Mouse (Mus musculus): Measurements from ENCODE around the gene Helz.

DNA sequence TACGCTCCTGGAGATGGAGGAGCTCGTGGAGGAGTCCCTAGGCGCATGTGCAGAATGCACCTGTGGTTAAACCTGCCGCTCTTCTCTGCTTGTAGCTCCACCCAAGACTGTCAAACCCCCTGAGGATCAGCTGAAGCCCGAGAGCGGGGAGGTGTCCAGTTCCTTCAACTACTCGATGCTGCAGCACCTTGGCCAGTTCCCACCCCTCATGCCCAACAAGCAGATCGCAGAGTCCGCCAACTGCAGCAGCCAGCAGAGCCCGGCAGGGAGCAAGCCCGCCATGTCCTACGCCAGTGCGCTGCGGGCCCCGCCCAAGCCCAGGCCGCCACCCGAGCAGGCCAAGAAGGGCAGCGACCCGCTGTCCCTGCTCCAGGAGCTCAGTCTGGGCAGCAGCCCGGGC lies 138.6 kb downstream of the Helz start:
- TF ChIP-seq POLR2A (IDR thresholded peaks at IDR 0.05; ENCODE audit: low read depth, low read length) (no peak), CTCF (IDR thresholded peaks at IDR 0.05; ENCODE audit: extremely low read depth, insufficient read depth, insufficient read length, insufficient replicate concordance) (no peak)

All from spleen, adult 2 months (tissue).